Mouse (Mus musculus) lung, embryonic 15.5 days (tissue): ENCODE data around the gene Kyat3. TPM values are rescaled to one million over a fixed set of nuclear protein-coding genes. Genes with fewer than 3 reads are reported as not detected.
"Not testable (repeated sequence)": the region's sequence is repeated elsewhere in the genome, so short reads cannot be mapped to it uniquely, and the experiment has no call there.

ENCODE experiments used
- ATAC-seq: fragments of 200-750 bp; cut with Nextera tagmentation; 2 replicates; pipeline ENCODE4 v1.8.0; 2017; ENCODE audit warnings: moderate number of reproducible peaks, borderline replicate concordance; ENCODE audit not compliant: low FRiP score, low TSS enrichment; ENCODE audit errors: extremely low read depth
- H3K27ac ChIP-seq: fragments of 300-500 bp; sonication (generic); 2 replicates; pipeline ENCODE4 v1.5.1; 2015; ENCODE audit warnings: moderate library complexity, mild to moderate bottlenecking, inconsistent platforms
- H3K27me3 ChIP-seq: fragments of 300-500 bp; sonication (generic); 2 replicates; pipeline ENCODE4 v1.6.1; 2015; ENCODE audit warnings: inconsistent platforms
- H3K36me3 ChIP-seq: fragments of 300-500 bp; sonication (generic); 2 replicates; pipeline ENCODE4 v1.6.1; 2015; ENCODE audit warnings: inconsistent platforms
- H3K4me1 ChIP-seq: fragments of 300-500 bp; sonication (generic); 2 replicates; pipeline ENCODE4 v1.6.1; 2015; ENCODE audit warnings: inconsistent platforms
- H3K4me2 ChIP-seq: fragments of 300-500 bp; sonication (generic); 2 replicates; pipeline ENCODE4 v1.6.1; 2015; ENCODE audit warnings: inconsistent platforms, mild to moderate bottlenecking, moderate library complexity
- H3K4me3 ChIP-seq: fragments of 300-500 bp; sonication (generic); 2 replicates; pipeline ENCODE4 v1.5.1; 2015; ENCODE audit warnings: mild to moderate bottlenecking, inconsistent platforms
- H3K9ac ChIP-seq: fragments of 300-500 bp; sonication (generic); 2 replicates; pipeline ENCODE4 v1.6.1; 2015; ENCODE audit warnings: inconsistent platforms
- H3K9me3 ChIP-seq: fragments of 300-500 bp; sonication (generic); 2 replicates; pipeline ENCODE4 v1.6.1; 2016; ENCODE audit warnings: inconsistent platforms
- WGBS: fragments of 180-500 bp; shearing (Covaris S2); methylation state at CpG from one replicate; pipeline ENCODE4 v1.1.7; 2015; 5-methylcytosine and 5-hydroxymethylcytosine counted together
- polyA plus RNA-seq: library from polyadenylated mRNA; unstranded; fragments of >200 nt; fragmentation: Nextera tagmentation; extraction: Ambion mirVana; gene quantifications from 2 replicates; pipeline ENCODE4 v1.2.1, GENCODE M21; 2015

Kyat3 gene
- polyA plus RNA-seq: 15.6 and 16.1 TPM in 2 replicates

GRCm38 (mm10) chr3:142700442-142701322 lies at the start of gene Kyat3:
Kyat3 (plus strand) TSS chr3:142701051.
- Histone ChIP-seq H3K27ac (peak within 1 kb of the TSS; percentile 74), H3K27me3 (no peaks in the 10 kb centered on the region; the same call in 1 of the 2 replicates), H3K9me3 (no peaks in the 10 kb centered on the region), H3K4me1 (peaks cover 17% of the 10 kb centered on the region), H3K4me2 (peak within 1 kb of the TSS; percentile 87), H3K9ac (peak within 1 kb of the TSS; percentile 57), H3K4me3 (peak within 1 kb of the TSS; percentile 64), H3K36me3 (no peaks in the 10 kb centered on the region)
- under 1% methylated on average over 48 of the region's 48 CpGs for WGBS
- peak; percentile 100 for ATAC-seq

DNA sequence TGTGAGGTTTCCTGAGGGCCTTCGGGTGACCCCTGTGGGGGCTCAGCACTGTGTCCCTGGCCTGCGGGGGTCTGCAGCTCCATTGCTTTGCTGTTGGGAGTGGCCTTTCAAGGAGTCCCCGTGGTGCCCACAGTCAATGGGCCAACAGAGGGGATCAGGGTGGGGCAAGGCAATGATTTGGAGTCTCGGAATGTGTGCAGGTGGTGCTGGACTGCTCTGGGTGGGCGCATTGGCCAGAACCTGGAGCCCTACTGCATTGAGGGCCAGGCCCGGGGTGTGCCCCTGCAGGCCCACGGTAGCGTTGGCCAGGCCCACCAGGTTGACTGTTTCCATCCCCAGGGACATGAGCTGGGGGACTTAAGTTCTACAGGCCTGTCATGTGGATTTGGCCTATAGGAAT lies 36.1 kb upstream of the Kyat3 start:
- no peak overlapping the region for H3K9ac ChIP-seq
- WGBS: 96% methylated on average over 8 of the region's 8 CpGs
- H3K36me3 ChIP-seq: no peaks in the 10 kb centered on the region
- H3K4me3 ChIP-seq: no peak overlapping the region
- H3K4me2 ChIP-seq: no peak overlapping the region
- H3K27me3 ChIP-seq: no peaks in the 10 kb centered on the region
- peak; percentile 27; the same call in 1 of the 2 replicates for ATAC-seq
- no peaks in the 10 kb centered on the region for H3K4me1 ChIP-seq
- H3K27ac ChIP-seq: no peak overlapping the region
- no peaks in the 10 kb centered on the region for H3K9me3 ChIP-seq

- Histone ChIP-seq H3K4me3 (no peak overlapping the region), H3K27me3 (no peaks in the 10 kb centered on the region), H3K9me3 (no peaks in the 10 kb centered on the region), H3K36me3 (no peaks in the 10 kb centered on the region), H3K4me2 (no peak overlapping the region), H3K4me1 (no peaks in the 10 kb centered on the region), H3K9ac (no peak overlapping the region), H3K27ac (no peak overlapping the region)
- 52% methylated on average over 1 of the region's 1 CpGs for WGBS
- ATAC-seq: no peak
Observed at GRCm38 (mm10) chr3:142674607-142675006, 26.2 kb upstream of the Kyat3 start.

DNA sequence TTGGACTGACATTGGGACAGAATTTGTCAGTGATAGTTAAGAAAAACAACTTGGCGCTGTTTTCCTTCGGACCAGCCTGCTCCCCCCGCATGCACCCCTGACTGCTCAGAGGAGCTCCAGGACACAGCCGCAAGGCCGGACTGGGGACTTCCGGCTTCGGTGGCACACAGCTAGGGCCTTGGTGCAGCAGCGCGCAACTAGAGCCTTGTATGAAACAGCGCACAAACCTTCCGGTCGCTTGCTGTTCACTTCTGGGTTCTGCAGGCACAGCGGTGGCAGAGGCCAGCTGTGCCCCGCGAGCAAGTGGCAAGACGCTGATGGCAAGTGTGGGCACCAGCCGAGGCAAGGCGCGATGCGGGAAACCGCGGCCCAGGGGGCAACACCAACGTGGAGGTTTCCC lies 12.9 kb upstream of the Kyat3 start:
- Histone ChIP-seq H3K9ac (no peak overlapping the region), H3K4me1 (no peaks in the 10 kb centered on the region), H3K36me3 (no peaks in the 10 kb centered on the region), H3K4me3 (peak overlapping the region; percentile 2; the same call in 1 of the 2 replicates), H3K9me3 (no peaks in the 10 kb centered on the region), H3K4me2 (peak overlapping the region; percentile 37), H3K27ac (no peak overlapping the region), H3K27me3 (no peaks in the 10 kb centered on the region)
- 61% methylated on average over 23 of the region's 23 CpGs for WGBS
- no peak for ATAC-seq

GRCm38 (mm10) chr3:142688353-142688752 lies 12.5 kb upstream of the Kyat3 start:
- Histone ChIP-seq H3K4me3 (peak overlapping the region; percentile 2; the same call in 1 of the 2 replicates), H3K27me3 (no peaks in the 10 kb centered on the region), H3K4me2 (peak overlapping the region; percentile 37), H3K36me3 (no peaks in the 10 kb centered on the region), H3K27ac (no peak overlapping the region), H3K4me1 (no peaks in the 10 kb centered on the region), H3K9ac (no peak overlapping the region), H3K9me3 (no peaks in the 10 kb centered on the region)
- ATAC-seq: peak; percentile 55; the same call in 1 of the 2 replicates
- 40% methylated on average over 11 of the region's 13 CpGs for WGBS

DNA sequence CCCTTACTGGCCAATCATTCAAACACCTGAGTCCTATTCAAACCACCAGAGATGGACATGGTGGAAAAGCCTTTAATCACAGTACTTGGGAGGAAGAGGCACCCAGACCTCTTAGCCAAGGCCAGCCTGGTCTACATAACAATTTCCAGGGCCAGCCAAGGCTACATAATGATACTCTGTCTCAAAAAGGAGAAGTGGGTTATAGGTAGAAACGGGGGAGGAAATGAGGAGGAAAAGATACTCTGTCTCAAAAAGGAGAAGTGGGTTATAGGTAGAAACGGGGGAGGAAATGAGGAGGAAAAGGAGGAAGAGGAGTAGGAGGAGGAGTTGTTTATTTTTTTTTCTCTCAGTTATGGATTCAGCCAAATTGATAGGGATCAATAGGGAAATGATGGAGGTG lies 4.3 kb upstream of the Kyat3 start:
- ATAC-seq: no peak
- H3K9me3 ChIP-seq: no peaks in the 10 kb centered on the region
- no peak overlapping the region for H3K4me2 ChIP-seq
- H3K27ac ChIP-seq: no peak overlapping the region
- H3K4me1 ChIP-seq: peaks cover 11% of the 10 kb centered on the region
- H3K27me3 ChIP-seq: no peaks in the 10 kb centered on the region; the same call in 1 of the 2 replicates
- H3K9ac ChIP-seq: no peak overlapping the region
- no peaks in the 10 kb centered on the region for H3K36me3 ChIP-seq
- H3K4me3 ChIP-seq: no peak overlapping the region
- WGBS: 68% methylated on average over 2 of the region's 2 CpGs

DNA sequence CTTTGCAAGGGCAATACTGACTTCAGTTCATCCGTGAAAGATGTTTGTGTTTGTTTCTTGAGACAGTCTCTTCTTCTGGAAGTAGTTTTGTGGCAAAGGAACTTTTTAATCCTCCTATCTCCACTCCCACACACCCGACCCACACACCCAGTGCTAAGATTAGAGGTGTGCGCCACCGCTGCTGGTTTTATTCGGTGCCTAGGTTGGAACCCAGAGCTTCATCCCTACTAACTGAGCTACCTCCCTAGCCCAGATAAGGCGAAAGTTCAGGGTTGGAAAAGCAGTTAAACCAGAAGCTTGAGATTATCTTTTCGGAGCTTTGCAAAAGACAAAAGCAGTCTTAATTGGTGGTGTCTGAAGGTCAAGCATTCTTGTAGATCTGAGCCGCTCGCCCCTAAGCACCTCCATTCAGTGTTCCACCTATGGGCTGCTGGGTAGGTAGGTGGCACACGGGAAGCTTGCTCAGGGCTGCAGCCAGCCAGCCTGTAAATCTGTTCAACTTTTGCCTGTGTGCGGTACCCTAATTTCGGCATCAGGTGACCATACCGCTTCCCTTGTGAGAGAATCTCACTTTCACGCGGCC lies 647 bp downstream of the Kyat3 start:
- Histone ChIP-seq H3K9me3 (no peaks in the 10 kb centered on the region), H3K4me1 (peaks cover 17% of the 10 kb centered on the region), H3K4me2 (peak overlapping the region; percentile 87), H3K9ac (peak overlapping the region; percentile 57), H3K4me3 (peak overlapping the region; percentile 64), H3K27ac (no peak overlapping the region), H3K36me3 (no peaks in the 10 kb centered on the region), H3K27me3 (no peaks in the 10 kb centered on the region; the same call in 1 of the 2 replicates)
- WGBS: 15% methylated on average over 15 of the region's 15 CpGs
- ATAC-seq: no peak

DNA sequence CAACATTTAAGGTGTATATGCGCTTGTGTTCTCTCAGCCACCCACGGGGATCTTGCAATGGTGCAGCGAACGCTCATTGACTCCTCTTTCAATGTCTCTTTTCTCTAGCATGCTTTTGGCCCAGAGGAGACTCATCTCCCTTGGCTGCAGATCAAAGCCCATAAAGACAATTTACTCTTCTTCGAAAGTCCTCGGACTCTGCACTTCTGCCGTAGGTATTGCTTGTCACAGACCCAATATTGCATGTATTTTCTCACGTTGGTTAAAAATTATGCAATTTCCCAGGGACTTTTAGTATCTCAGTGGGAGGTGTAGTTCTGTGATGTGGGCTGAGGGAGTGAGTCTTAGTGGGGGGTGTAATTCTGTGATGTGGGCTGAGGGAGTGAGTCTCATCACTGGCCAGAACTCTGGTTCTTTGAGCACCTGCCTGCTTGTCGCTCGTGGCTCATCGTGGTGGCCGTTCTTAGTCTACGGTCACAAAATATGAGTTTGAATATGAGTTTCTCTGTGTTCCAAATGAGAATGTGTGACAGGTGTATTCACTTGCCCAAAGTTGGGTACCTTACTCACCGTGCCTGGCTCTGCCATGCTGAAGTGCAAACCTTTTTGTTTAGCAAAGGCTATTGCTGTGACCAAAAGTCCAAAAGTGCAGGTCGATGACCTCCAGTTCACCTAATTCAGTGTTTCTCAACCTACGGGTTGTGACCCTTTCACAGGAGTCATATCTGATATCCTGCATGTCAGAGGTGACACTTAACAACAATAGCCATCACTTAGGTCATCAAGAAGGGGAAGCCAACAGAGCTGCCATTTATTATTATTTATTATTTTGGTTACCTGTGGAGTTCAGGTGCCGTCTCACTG lies 6.0 kb downstream of the Kyat3 start:
- Histone ChIP-seq H3K4me1 (peaks cover 2% of the 10 kb centered on the region; the same call in 1 of the 2 replicates), H3K4me3 (no peak overlapping the region), H3K9me3 (no peaks in the 10 kb centered on the region), H3K9ac (no peak overlapping the region), H3K36me3 (no peaks in the 10 kb centered on the region), H3K27me3 (no peaks in the 10 kb centered on the region), H3K27ac (no peak overlapping the region), H3K4me2 (no peak overlapping the region)
- ATAC-seq: no peak
- 87% methylated on average over 17 of the region's 17 CpGs for WGBS

DNA sequence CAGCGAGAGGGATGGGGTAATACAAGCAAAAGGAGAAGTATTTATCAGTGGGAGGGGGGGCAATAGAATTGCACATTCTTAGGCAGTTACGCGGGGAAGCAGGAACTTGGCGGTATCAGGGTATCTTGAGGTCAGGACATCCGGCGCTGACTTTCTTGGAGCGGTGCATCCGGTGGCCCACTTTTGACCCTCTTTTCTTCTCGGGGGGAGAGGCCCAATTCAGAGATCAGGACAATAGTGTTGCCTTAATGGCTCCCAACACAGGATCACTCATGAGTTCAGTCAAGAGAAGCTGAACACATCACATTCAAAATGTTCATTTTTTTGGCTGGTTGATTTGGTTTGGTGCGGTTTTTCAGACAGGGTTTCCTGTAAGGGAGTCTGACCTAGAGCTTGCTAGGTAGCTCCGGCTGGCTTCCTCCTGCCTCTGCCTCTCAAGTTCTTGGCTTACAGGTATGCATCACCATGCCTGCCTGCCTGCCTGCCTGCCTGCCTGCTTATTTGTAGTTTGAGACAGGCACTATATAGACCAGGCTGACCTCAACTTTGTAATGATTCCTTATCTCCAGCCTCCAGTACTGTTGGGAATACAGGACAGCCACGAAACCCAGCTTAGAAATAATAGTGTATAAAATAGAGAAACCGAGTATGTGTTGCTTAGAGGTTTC lies 7.5 kb downstream of the Kyat3 start:
- 76% methylated on average over 13 of the region's 13 CpGs for WGBS
- H3K4me2 ChIP-seq, H3K9ac ChIP-seq: not testable (repeated sequence)

DNA sequence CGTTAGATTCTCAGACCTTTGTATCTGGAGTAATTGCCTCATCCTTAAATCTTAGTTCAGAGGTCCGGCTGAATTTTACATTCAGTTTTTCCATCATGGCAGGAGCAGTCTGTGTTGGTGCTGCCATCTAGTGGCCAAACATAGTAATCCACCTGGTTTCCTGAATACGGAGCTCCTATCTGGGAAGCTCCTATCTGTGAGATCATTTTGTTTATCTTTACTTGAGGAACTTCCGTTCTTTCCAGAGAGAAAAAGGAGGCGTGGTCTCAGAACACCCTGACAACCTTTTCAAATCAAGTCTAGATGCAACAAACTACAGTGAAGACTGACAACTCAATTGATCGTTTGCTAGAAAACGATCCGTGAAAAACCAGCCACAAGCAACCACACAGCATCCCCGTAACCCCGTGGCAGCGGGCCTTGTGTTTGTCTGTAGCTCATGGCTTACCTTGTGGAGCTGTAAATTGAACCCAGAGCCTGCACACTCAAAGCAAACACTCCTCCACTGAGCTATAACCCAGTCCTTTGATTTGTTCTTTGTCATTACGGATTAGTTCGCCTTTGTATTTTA lies 8.1 kb downstream of the Kyat3 start:
- Histone ChIP-seq H3K36me3 (no peaks in the 10 kb centered on the region), H3K4me1 (no peaks in the 10 kb centered on the region), H3K4me2 (0 out of 2 replicates have a peak overlapping the region, but pooled peaks have one; percentile 17), H3K27me3 (no peaks in the 10 kb centered on the region), H3K27ac (no peak overlapping the region), H3K4me3 (no peak overlapping the region), H3K9ac (no peak overlapping the region), H3K9me3 (no peaks in the 10 kb centered on the region)
- ATAC-seq: no peak
- WGBS: 35% methylated on average over 13 of the region's 13 CpGs

More for the DNA sequence above, 7.5 kb downstream of the Kyat3 start:
- not testable (repeated sequence) for ATAC-seq, H3K9me3 ChIP-seq, H3K4me3 ChIP-seq, H3K36me3 ChIP-seq, H3K27me3 ChIP-seq, H3K27ac ChIP-seq, H3K4me1 ChIP-seq
